Mouse (Mus musculus): ENCODE measurements around the gene Srprb.

DNA sequence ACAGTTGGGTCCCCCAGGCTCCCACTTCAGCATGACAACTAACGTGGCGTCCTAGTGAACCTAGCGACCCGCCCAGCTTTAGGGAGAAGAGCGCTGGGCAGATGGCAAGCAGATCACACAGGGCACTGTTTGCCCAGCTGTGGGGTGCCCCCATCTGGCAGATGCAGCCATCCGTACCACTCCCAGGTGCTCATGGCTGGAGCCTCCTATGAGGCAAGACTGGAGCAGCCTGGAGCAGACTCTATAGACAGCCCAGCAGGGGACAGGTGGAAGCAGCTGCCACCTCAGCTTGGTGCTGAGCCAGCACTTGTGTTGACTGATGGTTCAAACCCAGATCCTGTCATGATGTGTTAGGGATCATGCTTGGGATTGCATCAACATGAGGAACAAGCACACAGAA is 33.9 kb downstream of the Srprb start:
- TF ChIP-seq CTCF (IDR thresholded peaks at IDR 0.05; ENCODE audit: low read depth): no peak
- TF ChIP-seq EP300 (IDR thresholded peaks at IDR 0.05; ENCODE audit: low read depth): no peak

Data from liver, embryonic 14.5 days (tissue).